Mouse (Mus musculus) forebrain, embryonic 15.5 days (tissue): ENCODE results near the gene Mrps23. TPM values are rescaled to one million over a fixed set of nuclear protein-coding genes. Genes with fewer than 3 reads are reported as not detected.

Experiments
- ATAC-seq: fragments of 200-750 bp; cut with Nextera tagmentation; replicated peaks from 2 replicates; pipeline ENCODE4 v1.8.0; 2017; ENCODE audit warnings: mild to moderate bottlenecking, moderate TSS enrichment, moderate library complexity
- H3K27ac ChIP-seq: fragments of 300-500 bp; sonication (generic); replicated peaks from 2 replicates; pipeline ENCODE4 v1.5.1; 2015; ENCODE audit warnings: mild to moderate bottlenecking, inconsistent platforms
- H3K27me3 ChIP-seq: fragments of 300-500 bp; sonication (generic); 2 replicates; pipeline ENCODE4 v1.6.1; 2015; ENCODE audit warnings: inconsistent platforms
- H3K36me3 ChIP-seq: fragments of 300-500 bp; sonication (generic); 2 replicates; pipeline ENCODE4 v1.6.1; 2015; ENCODE audit warnings: mild to moderate bottlenecking, inconsistent platforms
- H3K4me1 ChIP-seq: fragments of 300-500 bp; sonication (generic); 2 replicates; pipeline ENCODE4 v1.6.1; 2015; ENCODE audit warnings: inconsistent platforms
- H3K4me2 ChIP-seq: fragments of 300-500 bp; sonication (generic); replicated peaks from 2 replicates; pipeline ENCODE4 v1.6.1; 2015; ENCODE audit warnings: mild to moderate bottlenecking, inconsistent platforms
- H3K4me3 ChIP-seq: fragments of 300-500 bp; sonication (generic); 2 replicates; pipeline ENCODE4 v1.5.1; 2015; ENCODE audit warnings: mild to moderate bottlenecking, inconsistent platforms
- H3K9ac ChIP-seq: fragments of 300-500 bp; sonication (generic); replicated peaks from 2 replicates; pipeline ENCODE4 v1.6.1; 2015; ENCODE audit warnings: mild to moderate bottlenecking, inconsistent platforms
- H3K9me3 ChIP-seq: fragments of 300-500 bp; sonication (generic); 2 replicates; pipeline ENCODE4 v1.6.1; 2016; ENCODE audit warnings: inconsistent platforms
- WGBS: fragments of 180-500 bp; shearing (Covaris S2); methylation state at CpG from one replicate; pipeline ENCODE4 v1.1.7; 2015; ENCODE audit warnings: mixed read lengths; 5-methylcytosine and 5-hydroxymethylcytosine counted together
- polyA plus RNA-seq: library from polyadenylated mRNA; unstranded; fragments of >200 nt; fragmentation: Nextera tagmentation; extraction: Ambion mirVana; gene quantifications from 2 replicates; pipeline ENCODE4 v1.2.1, GENCODE M21; 2015

The Mrps23 gene
- polyA plus RNA-seq, 1 experiment from 2014 or later = 68.1 TPM

GRCm38 (mm10) chr11:88218586-88218985, 14.4 kb downstream of the Mrps23 start:
- H3K36me3 ChIP-seq = no peaks in the 10 kb centered on the region
- no peak overlapping the region for H3K27ac ChIP-seq
- WGBS = 81% methylated on average over 7 of the region's 7 CpGs
- ATAC-seq = no peak
- H3K27me3 ChIP-seq = no peaks in the 10 kb centered on the region
- no peak overlapping the region for H3K4me2 ChIP-seq
- no peaks in the 10 kb centered on the region for H3K9me3 ChIP-seq
- H3K9ac ChIP-seq = no peak overlapping the region
- H3K4me3 ChIP-seq = no peak overlapping the region
- peaks cover 19% of the 10 kb centered on the region for H3K4me1 ChIP-seq

- no peak overlapping the region for H3K27ac ChIP-seq
- no peak overlapping the region for H3K4me3 ChIP-seq
- no peak for ATAC-seq
- H3K4me2 ChIP-seq = no peak overlapping the region
- H3K36me3 ChIP-seq = no peaks in the 10 kb centered on the region
- H3K9me3 ChIP-seq = no peaks in the 10 kb centered on the region
- H3K9ac ChIP-seq = no peak overlapping the region
- H3K27me3 ChIP-seq = no peaks in the 10 kb centered on the region
- H3K4me1 ChIP-seq = 0 out of 2 replicates have a peak, but pooled peaks cover 6% of the 10 kb centered on the region
- 61% methylated on average over 15 of the region's 15 CpGs for WGBS
Measured at GRCm38 (mm10) chr11:88221929-88222475, 17.8 kb downstream of the Mrps23 start.

- Histone ChIP-seq H3K4me1 (0 out of 2 replicates have a peak, but pooled peaks cover under 1% of the 10 kb centered on the region), H3K4me2 (no peak overlapping the region), H3K27me3 (0 out of 2 replicates have a peak, but pooled peaks cover 3% of the 10 kb centered on the region), H3K9me3 (no peaks in the 10 kb centered on the region), H3K4me3 (no peak overlapping the region), H3K36me3 (no peaks in the 10 kb centered on the region), H3K9ac (no peak overlapping the region), H3K27ac (no peak overlapping the region)
- 90% methylated on average over 17 of the region's 17 CpGs for WGBS
- ATAC-seq = no peak
Measured at GRCm38 (mm10) chr11:88227001-88227957, 23.1 kb downstream of the Mrps23 start.

- no peak for ATAC-seq
- H3K4me2 ChIP-seq = no peak overlapping the region
- WGBS = 88% methylated on average over 4 of the region's 4 CpGs
- H3K27me3 ChIP-seq = 0 out of 2 replicates have a peak, but pooled peaks cover 3% of the 10 kb centered on the region
- H3K4me1 ChIP-seq = peaks cover 27% of the 10 kb centered on the region
- no peaks in the 10 kb centered on the region for H3K36me3 ChIP-seq
- no peaks in the 10 kb centered on the region for H3K9me3 ChIP-seq
- no peak overlapping the region for H3K27ac ChIP-seq
- H3K9ac ChIP-seq = no peak overlapping the region
- no peak overlapping the region for H3K4me3 ChIP-seq
Measured at GRCm38 (mm10) chr11:88231213-88231790, 27.1 kb downstream of the Mrps23 start.

- Histone ChIP-seq H3K36me3 (no peaks in the 10 kb centered on the region), H3K27me3 (0 out of 2 replicates have a peak, but pooled peaks cover 3% of the 10 kb centered on the region), H3K4me1 (peaks cover 31% of the 10 kb centered on the region), H3K9ac (no peak overlapping the region), H3K4me3 (no peak overlapping the region), H3K4me2 (no peak overlapping the region), H3K9me3 (no peaks in the 10 kb centered on the region), H3K27ac (peak overlapping the region; percentile 64)
- peak; percentile 30 for ATAC-seq
- 19% methylated on average over 17 of the region's 17 CpGs for WGBS
Measured at GRCm38 (mm10) chr11:88233528-88234427, 29.6 kb downstream of the Mrps23 start.

- peaks cover 31% of the 10 kb centered on the region for H3K4me1 ChIP-seq
- 0 out of 2 replicates have a peak, but pooled peaks cover 3% of the 10 kb centered on the region for H3K27me3 ChIP-seq
- 36% methylated on average over 4 of the region's 4 CpGs for WGBS
- no peak overlapping the region for H3K9ac ChIP-seq
- H3K4me2 ChIP-seq = no peak overlapping the region
- H3K36me3 ChIP-seq = no peaks in the 10 kb centered on the region
- ATAC-seq = no peak
- H3K4me3 ChIP-seq = no peak overlapping the region
- no peaks in the 10 kb centered on the region for H3K9me3 ChIP-seq
- H3K27ac ChIP-seq = no peak overlapping the region
Measured at GRCm38 (mm10) chr11:88234789-88235188, 30.6 kb downstream of the Mrps23 start.

- Histone ChIP-seq H3K27me3 (0 out of 2 replicates have a peak, but pooled peaks cover 3% of the 10 kb centered on the region), H3K36me3 (no peaks in the 10 kb centered on the region), H3K9ac (no peak overlapping the region), H3K4me3 (no peak overlapping the region), H3K27ac (peak overlapping the region; percentile 28), H3K4me2 (peak overlapping the region; percentile 24; the same call in 1 of the 2 replicates), H3K9me3 (no peaks in the 10 kb centered on the region), H3K4me1 (peaks cover 37% of the 10 kb centered on the region)
- peak; percentile 37; the same call in 1 of the 2 replicates for ATAC-seq
- 4% methylated on average over 23 of the region's 23 CpGs for WGBS
Measured at GRCm38 (mm10) chr11:88235221-88236203, 31.3 kb downstream of the Mrps23 start.

- Histone ChIP-seq H3K36me3 (no peaks in the 10 kb centered on the region), H3K4me2 (no peak overlapping the region), H3K4me3 (no peak overlapping the region), H3K4me1 (peaks cover 35% of the 10 kb centered on the region), H3K27me3 (no peaks in the 10 kb centered on the region), H3K27ac (peak overlapping the region; percentile 54), H3K9ac (no peak overlapping the region), H3K9me3 (no peaks in the 10 kb centered on the region)
- WGBS = 32% methylated on average over 10 of the region's 10 CpGs
- ATAC-seq = no peak
Measured at GRCm38 (mm10) chr11:88240275-88240674, 36.1 kb downstream of the Mrps23 start.

- Histone ChIP-seq H3K9ac (no peak overlapping the region), H3K4me1 (peaks cover 30% of the 10 kb centered on the region), H3K36me3 (no peaks in the 10 kb centered on the region), H3K27me3 (no peaks in the 10 kb centered on the region), H3K4me3 (no peak overlapping the region), H3K9me3 (no peaks in the 10 kb centered on the region), H3K27ac (peak overlapping the region; percentile 54), H3K4me2 (no peak overlapping the region)
- WGBS = 3% methylated on average over 10 of the region's 10 CpGs
- peak; percentile 70 for ATAC-seq
Measured at GRCm38 (mm10) chr11:88240736-88241353, 36.7 kb downstream of the Mrps23 start.
